Mouse (Mus musculus) MEL (cell line): Measurements from ENCODE around the gene Saa4. TPM values are rescaled to one million over a fixed set of nuclear protein-coding genes. Genes with fewer than 3 reads are reported as not detected.

Experiments used
- DNase-seq: peaks from one replicate; pipeline ENCODE4 v3.0.0; 2011; ENCODE audit warnings: low read depth, low spot score
- H3K27ac ChIP-seq: 2 replicates; pipeline ENCODE4 v1.5.1; 2012; ENCODE audit warnings: low read depth, mild to moderate bottlenecking, control low read depth, low read length, moderate library complexity; ENCODE audit not compliant: control insufficient read depth
- H3K27me3 ChIP-seq, 2 experiments: fragments of 150-350 bp in 1 of 2; sonication (generic) in 1 of 2; 2 replicates each; pipeline ENCODE4 v1.6.1; 2012; ENCODE audit warnings: low read length in 2 of 2, mild to moderate bottlenecking in 2 of 2, improper control_type of control experiment in 1 of 2, moderate library complexity in 1 of 2; ENCODE audit not compliant: insufficient read depth in 2 of 2, control insufficient read depth in 1 of 2
- H3K36me3 ChIP-seq, 2 experiments: 2 replicates each; pipeline ENCODE4 v1.6.1; 2012 to 2014; ENCODE audit warnings: low read length in 2 of 2, improper control_type of control experiment in 1 of 2, inconsistent platforms in 1 of 2, mild to moderate bottlenecking in 1 of 2; ENCODE audit not compliant: insufficient read depth in 2 of 2, control insufficient read depth in 1 of 2
- H3K4me1 ChIP-seq, 2 experiments: fragments of 150-350 bp in 1 of 2; sonication (generic) in 1 of 2; 2 replicates each; pipeline ENCODE4 v1.6.1; 2012; ENCODE audit warnings: low read length in 2 of 2, improper control_type of control experiment in 1 of 2, mild to moderate bottlenecking in 1 of 2; ENCODE audit not compliant: insufficient read depth in 2 of 2, control insufficient read depth in 1 of 2
- H3K4me3 ChIP-seq, 2 experiments: fragments of 150-350 bp in 1 of 2; sonication (generic) in 1 of 2; 2 replicates each; pipeline ENCODE4 v1.5.1; 2012; ENCODE audit warnings: low read depth in 2 of 2, low read length in 2 of 2, mild to moderate bottlenecking in 2 of 2, moderate library complexity in 2 of 2, control low read depth in 1 of 2, improper control_type of control experiment in 1 of 2; ENCODE audit not compliant: control insufficient read depth in 1 of 2, insufficient read depth in 1 of 2
- H3K79me2 ChIP-seq: 2 replicates; pipeline ENCODE4 v1.6.1; 2012; ENCODE audit warnings: mild to moderate bottlenecking, low read length, moderate library complexity; ENCODE audit not compliant: control insufficient read depth, poor library complexity, insufficient read depth
- H3K9ac ChIP-seq: 2 replicates; pipeline ENCODE4 v1.6.1; 2012; ENCODE audit warnings: low read depth, mild to moderate bottlenecking, control low read depth, low read length, moderate library complexity; ENCODE audit not compliant: control insufficient read depth, poor library complexity, severe bottlenecking
- H3K9me3 ChIP-seq: fragments of 150-350 bp; sonication (generic); replicated peaks from 2 replicates; pipeline ENCODE4 v1.6.1; 2012; ENCODE audit warnings: mild to moderate bottlenecking, low read length, improper control_type of control experiment, moderate library complexity; ENCODE audit not compliant: insufficient read depth
- BHLHE40 ChIP-seq: IDR thresholded peaks from 2 replicates; pipeline ENCODE4 v1.6.1; 2012; ENCODE audit warnings: low read depth, mild to moderate bottlenecking, inconsistent platforms, low read length, improper control_type of control experiment, borderline replicate concordance
- CHD2 ChIP-seq: IDR thresholded peaks from 2 replicates; pipeline ENCODE4 v1.6.1; 2011; ENCODE audit warnings: low read length, improper control_type of control experiment
- CTCF ChIP-seq, 3 experiments: IDR thresholded peaks in 2 of 3; conservative IDR thresholded peaks in 1 of 3; 2 replicates each; pipeline ENCODE4 v1.5.1; 2011 to 2012; ENCODE audit warnings: low read length in 3 of 3, low read depth in 2 of 3, mild to moderate bottlenecking in 2 of 3, improper control_type of control experiment in 1 of 3, inconsistent platforms in 1 of 3, mixed read lengths in 1 of 3, moderate library complexity in 1 of 3; ENCODE audit not compliant: control insufficient read depth in 1 of 3, insufficient read depth in 1 of 3, poor library complexity in 1 of 3, severe bottlenecking in 1 of 3
- ELF1 ChIP-seq: IDR thresholded peaks from 2 replicates; pipeline ENCODE4 v1.6.1; 2014; ENCODE audit warnings: low read depth, mild to moderate bottlenecking, inconsistent platforms, low read length, improper control_type of control experiment, moderate library complexity
- ETS1 ChIP-seq: IDR thresholded peaks from 2 replicates; pipeline ENCODE4 v1.6.1; 2012; ENCODE audit warnings: low read depth, mild to moderate bottlenecking, inconsistent platforms, low read length, improper control_type of control experiment, moderate library complexity
- GABPA ChIP-seq: IDR thresholded peaks from 2 replicates; pipeline ENCODE4 v1.6.1; 2012; ENCODE audit warnings: low read depth, mild to moderate bottlenecking, inconsistent platforms, low read length, improper control_type of control experiment, moderate library complexity
- HCFC1 ChIP-seq: IDR thresholded peaks from 2 replicates; pipeline ENCODE4 v1.6.1; 2012; ENCODE audit warnings: low read depth, mild to moderate bottlenecking, inconsistent platforms, low read length, improper control_type of control experiment, moderate library complexity
- JUND ChIP-seq: IDR thresholded peaks from 2 replicates; pipeline ENCODE4 v1.6.1; 2011; ENCODE audit warnings: low read depth, mild to moderate bottlenecking, improper control_type of control experiment, low read length
- KAT2A ChIP-seq: conservative IDR thresholded peaks from 2 replicates; pipeline ENCODE4 v1.6.1; 2012; ENCODE audit warnings: low read depth, low read length, improper control_type of control experiment, inconsistent platforms
- MAX ChIP-seq: IDR thresholded peaks from 2 replicates; pipeline ENCODE4 v1.6.1; 2011; ENCODE audit warnings: low read length, improper control_type of control experiment
- MAZ ChIP-seq: IDR thresholded peaks from 2 replicates; pipeline ENCODE4 v1.6.1; 2012; ENCODE audit warnings: low read depth, mild to moderate bottlenecking, inconsistent platforms, low read length, improper control_type of control experiment
- MEF2A ChIP-seq: IDR thresholded peaks from 2 replicates; pipeline ENCODE4 v1.6.1; 2014; ENCODE audit warnings: low read depth, mild to moderate bottlenecking, inconsistent platforms, low read length, improper control_type of control experiment; ENCODE audit not compliant: poor library complexity, insufficient replicate concordance, severe bottlenecking; ENCODE audit errors: extremely low read depth
- MYB ChIP-seq: IDR thresholded peaks from 2 replicates; pipeline ENCODE4 v1.6.1; 2011; ENCODE audit warnings: mild to moderate bottlenecking, low read depth, low read length, improper control_type of control experiment
- NELFE ChIP-seq: IDR thresholded peaks from 2 replicates; pipeline ENCODE4 v1.6.1; 2011; ENCODE audit warnings: low read depth, low read length, improper control_type of control experiment
- NRF1 ChIP-seq: IDR thresholded peaks from 2 replicates; pipeline ENCODE4 v1.6.1; 2014; ENCODE audit warnings: low read depth, mild to moderate bottlenecking, inconsistent platforms, low read length, improper control_type of control experiment, moderate library complexity; ENCODE audit not compliant: poor library complexity, insufficient read depth, severe bottlenecking
- POLR2A ChIP-seq, 2 experiments: IDR thresholded peaks; 2 replicates each; pipeline ENCODE4 v1.6.1; 2011 to 2012; ENCODE audit warnings: low read length in 2 of 2, mild to moderate bottlenecking in 2 of 2, control low read depth in 1 of 2, improper control_type of control experiment in 1 of 2, low read depth in 1 of 2, moderate library complexity in 1 of 2; ENCODE audit not compliant: control insufficient read depth in 1 of 2, insufficient read depth in 1 of 2, poor library complexity in 1 of 2
- RAD21 ChIP-seq: IDR thresholded peaks from 2 replicates; pipeline ENCODE4 v1.6.1; 2011; ENCODE audit warnings: mild to moderate bottlenecking, low read depth, low read length, improper control_type of control experiment
- RCOR1 ChIP-seq: IDR thresholded peaks from 2 replicates; pipeline ENCODE4 v1.6.1; 2012; ENCODE audit warnings: low read depth, mild to moderate bottlenecking, inconsistent platforms, low read length, improper control_type of control experiment
- SIN3A ChIP-seq: IDR thresholded peaks from 2 replicates; pipeline ENCODE4 v1.6.1; 2012; ENCODE audit warnings: low read length, improper control_type of control experiment, inconsistent platforms
- TBP ChIP-seq: IDR thresholded peaks from 2 replicates; pipeline ENCODE4 v1.8.0; 2011; ENCODE audit warnings: low read depth, low read length, improper control_type of control experiment
- UBTF ChIP-seq: IDR thresholded peaks from 2 replicates; pipeline ENCODE4 v1.6.1; 2012; ENCODE audit warnings: low read depth, mild to moderate bottlenecking, inconsistent platforms, low read length, improper control_type of control experiment, moderate library complexity, borderline replicate concordance; ENCODE audit not compliant: insufficient read depth
- USF1 ChIP-seq: IDR thresholded peaks from 2 replicates; pipeline ENCODE4 v1.6.1; 2014; ENCODE audit warnings: low read depth, mild to moderate bottlenecking, inconsistent platforms, low read length, improper control_type of control experiment, moderate library complexity
- USF2 ChIP-seq, 2 experiments: IDR thresholded peaks; 2 replicates each; pipeline ENCODE4 v1.6.1; 2011 to 2012; ENCODE audit warnings: improper control_type of control experiment in 2 of 2, low read length in 2 of 2, borderline replicate concordance in 1 of 2, inconsistent platforms in 1 of 2, low read depth in 1 of 2, mild to moderate bottlenecking in 1 of 2; ENCODE audit not compliant: insufficient read depth in 1 of 2
- ZC3H11A ChIP-seq: IDR thresholded peaks from 2 replicates; pipeline ENCODE4 v1.6.1; 2012; ENCODE audit warnings: low read depth, mild to moderate bottlenecking, inconsistent platforms, low read length, improper control_type of control experiment
- ZMIZ1 ChIP-seq: IDR thresholded peaks from 2 replicates; pipeline ENCODE4 v1.6.1; 2012; ENCODE audit warnings: low read depth, mild to moderate bottlenecking, inconsistent platforms, low read length, improper control_type of control experiment, moderate library complexity
- ZNF384 ChIP-seq: IDR thresholded peaks from 2 replicates; pipeline ENCODE4 v1.6.1; 2012; ENCODE audit warnings: low read depth, mild to moderate bottlenecking, inconsistent platforms, low read length, improper control_type of control experiment
- polyA plus RNA-seq, 2 experiments: library from polyadenylated mRNA; stranded (reverse) in 1 of 2; unstranded in 1 of 2; fragments of >175 nt in 1 of 2; fragments of >200 nt in 1 of 2; gene quantifications; 2 replicates each; pipeline versions ENCODE4 v1.2.1 to v1.2.4; 2012; ENCODE audit warnings: low replicate concordance in 2 of 2, low read depth in 1 of 2; ENCODE audit not compliant: insufficient read length in 2 of 2, insufficient read depth in 1 of 2, missing spikeins in 1 of 2
- total RNA-seq: library from RNA; depleted of rRNA; stranded (reverse); fragments of 300-350 nt; gene quantifications from 2 replicates; pipeline ENCODE4 v1.2.3, GENCODE M21; 2012

The Saa4 gene
- total and polyA plus RNA-seq, 3 experiments, result not detected

DNA sequence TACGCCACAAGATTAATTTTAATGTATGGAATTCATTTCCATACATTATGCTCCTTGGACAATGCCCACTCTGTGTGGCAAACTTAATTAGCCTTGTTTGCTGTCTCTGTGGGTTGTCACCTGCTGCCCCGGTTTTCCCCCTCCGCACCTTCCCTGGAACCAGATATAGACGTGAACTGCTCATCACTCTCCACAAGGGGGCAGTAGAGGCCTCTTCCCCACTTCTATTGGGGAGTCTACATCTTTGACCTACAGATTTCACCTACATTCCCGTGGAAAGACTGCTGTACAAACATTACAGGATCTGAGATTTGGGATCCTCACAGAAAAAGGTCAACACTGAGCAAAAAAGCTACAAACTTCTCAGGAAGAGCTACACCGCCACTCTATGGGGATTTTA lies 17.9 kb downstream of the Saa4 start (continued):
- TF ChIP-seq MAZ (no peak), USF2 (IDR thresholded peaks at IDR 0.05; ENCODE audit: borderline replicate concordance in 1 of 2, insufficient read depth in 1 of 2, low read depth in 1 of 2, low read length in 2 of 2) (no peak), GABPA (no peak), UBTF (no peak), ZMIZ1 (no peak), RCOR1 (no peak), ETS1 (no peak), NELFE (no peak), JUND (no peak), HCFC1 (no peak)
- TF ChIP-seq, all 39 proteins: peak for 5

DNA sequence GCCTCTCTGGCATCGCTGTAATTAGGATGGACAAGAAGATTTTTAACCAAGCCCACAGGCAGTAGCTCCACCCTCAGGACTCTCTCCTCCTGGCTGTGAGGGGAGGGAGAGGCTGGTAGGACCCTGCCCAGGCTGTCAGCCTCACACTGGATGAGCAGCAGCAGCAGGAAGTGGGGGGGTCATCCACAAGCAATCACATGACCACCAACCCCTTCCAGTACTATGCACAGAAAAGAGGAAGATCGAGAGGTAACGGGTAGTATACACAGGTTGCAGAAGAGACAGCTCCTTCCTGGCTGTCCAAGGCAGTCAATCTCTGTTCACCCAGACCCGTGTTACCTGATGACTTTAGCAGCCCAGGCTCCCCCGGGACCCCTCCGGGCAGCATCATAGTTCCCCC lies 20.2 kb downstream of the Saa4 start:
- Histone ChIP-seq H3K36me3 (peaks cover 0 to 14% of the 10 kb centered on the region in 2 experiments; a peak in 2 of 4 replicates), H3K9me3 (no peaks in the 10 kb centered on the region), H3K4me1 (peaks cover 11 to 32% of the 10 kb centered on the region in 2 experiments; a peak in 3 of 4 replicates), H3K9ac (peak overlapping the region; percentile 45), H3K27ac (no peak overlapping the region), H3K4me3 (peak overlapping the region; percentile 28 to 43; a peak in 3 of 4 replicates), H3K79me2 (peaks cover 10% of the 10 kb centered on the region), H3K27me3 (no peaks in the 10 kb centered on the region)
- peak; percentile 74 for DNase-seq
- no peak for TF ChIP-seq MAX
- no peak; the same call in 1 of the 2 replicates for TF ChIP-seq ETS1
- 0 out of 2 replicates have a peak, but pooled peaks have one; percentile 41 for TF ChIP-seq MAZ
- TF ChIP-seq USF1, result peak; percentile 90
- TF ChIP-seq ELF1, result peak; percentile 54; the same call in 1 of the 2 replicates
- TF ChIP-seq USF2 (IDR thresholded peaks at IDR 0.05; ENCODE audit: borderline replicate concordance in 1 of 2, insufficient read depth in 1 of 2, low read depth in 1 of 2, low read length in 2 of 2), result peak in 1 of 2 experiments; percentile 51; a peak in 1 of 4 replicates
- peak; percentile 55 for TF ChIP-seq SIN3A
- peak; percentile 75 for TF ChIP-seq TBP
- TF ChIP-seq HCFC1, result peak; percentile 43; the same call in 1 of the 2 replicates

DNA sequence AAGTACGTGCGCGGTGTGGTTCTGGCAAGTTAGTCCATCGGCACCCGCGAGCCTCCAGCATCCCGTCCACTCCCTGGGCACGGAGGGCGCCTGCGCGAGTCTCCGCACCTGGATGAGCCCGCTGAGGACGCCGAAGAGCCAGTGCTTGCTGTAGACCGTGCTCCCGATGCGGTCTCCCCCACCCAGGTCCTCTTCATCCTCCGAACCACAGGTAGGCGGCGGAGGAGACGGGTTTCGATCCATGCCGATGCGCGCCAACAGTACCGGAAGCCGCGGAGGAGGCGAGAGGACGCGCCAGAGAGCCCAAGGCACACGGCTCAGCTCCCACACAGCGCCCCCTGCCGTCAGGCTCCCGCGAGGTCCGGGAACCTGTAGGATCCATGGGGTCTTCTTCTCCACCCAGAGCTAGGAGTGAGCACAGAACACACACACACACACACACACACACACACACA lies 22.0 kb downstream of the Saa4 start, which contains the start of gene Saal1:
TSS of gene Saal1 (minus strand) at position 291 of the 455 bp plus-strand sequence.
- Histone ChIP-seq H3K4me1 (peaks cover 7 to 33% of the 10 kb centered on the region in 2 experiments; a peak in 3 of 4 replicates), H3K27ac (peak within 1 kb of the TSS; percentile 53), H3K4me3 (peak within 1 kb of the TSS; percentile 82 to 86), H3K9me3 (no peaks in the 10 kb centered on the region), H3K27me3 (no peaks in the 10 kb centered on the region), H3K36me3 (peaks cover 3 to 18% of the 10 kb centered on the region in 2 experiments; a peak in 3 of 4 replicates), H3K9ac (peak within 1 kb of the TSS; percentile 89), H3K79me2 (peaks cover 10% of the 10 kb centered on the region)
- DNase-seq, result peak; percentile 95
- TF ChIP-seq RAD21, result no peak
- TF ChIP-seq MEF2A, result no peak
- TF ChIP-seq POLR2A (IDR thresholded peaks at IDR 0.05; ENCODE audit: control insufficient read depth in 1 of 2, insufficient read depth in 1 of 2, low read depth in 1 of 2, low read length in 2 of 2, poor library complexity in 1 of 2), result peak; percentile 68 to 91; a peak in 3 of 4 replicates
- TF ChIP-seq USF2 (IDR thresholded peaks at IDR 0.05; ENCODE audit: borderline replicate concordance in 1 of 2, insufficient read depth in 1 of 2, low read depth in 1 of 2, low read length in 2 of 2), result no peak
- TF ChIP-seq RCOR1, result no peak
- peak; percentile 87 for TF ChIP-seq HCFC1
- TF ChIP-seq GABPA, result peak; percentile 27; the same call in 1 of the 2 replicates
- TF ChIP-seq ZC3H11A, result no peak
- no peak; the same call in 1 of the 2 replicates for TF ChIP-seq KAT2A
- TF ChIP-seq NRF1, result peak; percentile 71
- TF ChIP-seq MYB, result no peak
- no peak for TF ChIP-seq ZNF384
- no peak for TF ChIP-seq CHD2
- no peak for TF ChIP-seq BHLHE40
- TF ChIP-seq ETS1, result no peak
- peak; percentile 50; the same call in 1 of the 2 replicates for TF ChIP-seq TBP
- peak; percentile 68 to 99 (median 86) for TF ChIP-seq CTCF (IDR thresholded peaks at IDR 0.05 in 2 of 3, conservative IDR thresholded peaks at IDR 0.05 in 1 of 3; ENCODE audit: control insufficient read depth in 1 of 3, insufficient read depth in 1 of 3, low read depth in 2 of 3, low read length in 3 of 3, poor library complexity in 1 of 3, severe bottlenecking in 1 of 3)
